Mouse (Mus musculus) lung, embryonic 15.5 days (tissue): ENCODE results near the gene Mgst2. TPM values are rescaled to one million over a fixed set of nuclear protein-coding genes. Genes with fewer than 3 reads are reported as not detected.

Source experiments
- ATAC-seq: fragments of 200-750 bp; cut with Nextera tagmentation; 2 replicates; pipeline ENCODE4 v1.8.0; 2017; ENCODE audit warnings: moderate number of reproducible peaks, borderline replicate concordance; ENCODE audit not compliant: low FRiP score, low TSS enrichment; ENCODE audit errors: extremely low read depth
- H3K27ac ChIP-seq: fragments of 300-500 bp; sonication (generic); 2 replicates; pipeline ENCODE4 v1.5.1; 2015; ENCODE audit warnings: moderate library complexity, mild to moderate bottlenecking, inconsistent platforms
- H3K27me3 ChIP-seq: fragments of 300-500 bp; sonication (generic); 2 replicates; pipeline ENCODE4 v1.6.1; 2015; ENCODE audit warnings: inconsistent platforms
- H3K36me3 ChIP-seq: fragments of 300-500 bp; sonication (generic); 2 replicates; pipeline ENCODE4 v1.6.1; 2015; ENCODE audit warnings: inconsistent platforms
- H3K4me1 ChIP-seq: fragments of 300-500 bp; sonication (generic); 2 replicates; pipeline ENCODE4 v1.6.1; 2015; ENCODE audit warnings: inconsistent platforms
- H3K4me2 ChIP-seq: fragments of 300-500 bp; sonication (generic); 2 replicates; pipeline ENCODE4 v1.6.1; 2015; ENCODE audit warnings: inconsistent platforms, mild to moderate bottlenecking, moderate library complexity
- H3K4me3 ChIP-seq: fragments of 300-500 bp; sonication (generic); 2 replicates; pipeline ENCODE4 v1.5.1; 2015; ENCODE audit warnings: mild to moderate bottlenecking, inconsistent platforms
- H3K9ac ChIP-seq: fragments of 300-500 bp; sonication (generic); 2 replicates; pipeline ENCODE4 v1.6.1; 2015; ENCODE audit warnings: inconsistent platforms
- H3K9me3 ChIP-seq: fragments of 300-500 bp; sonication (generic); 2 replicates; pipeline ENCODE4 v1.6.1; 2016; ENCODE audit warnings: inconsistent platforms
- WGBS: fragments of 180-500 bp; shearing (Covaris S2); methylation state at CpG from one replicate; pipeline ENCODE4 v1.1.7; 2015; 5-methylcytosine and 5-hydroxymethylcytosine counted together
- polyA plus RNA-seq: library from polyadenylated mRNA; unstranded; fragments of >200 nt; fragmentation: Nextera tagmentation; extraction: Ambion mirVana; gene quantifications from 2 replicates; pipeline ENCODE4 v1.2.1, GENCODE M21; 2015

Gene Mgst2
- polyA plus RNA-seq, 1 experiment from 2014 or later, result 3.2 TPM

- Histone ChIP-seq H3K36me3 (no peaks in the 10 kb centered on the region), H3K4me3 (no peak overlapping the region), H3K27me3 (no peaks in the 10 kb centered on the region), H3K27ac (peak overlapping the region; percentile 73), H3K4me2 (no peak overlapping the region), H3K9me3 (no peaks in the 10 kb centered on the region), H3K4me1 (peaks cover 40% of the 10 kb centered on the region), H3K9ac (no peak overlapping the region)
- WGBS, result 42% methylated on average over 3 of the region's 3 CpGs
- ATAC-seq, result no peak
Observed at GRCm38 (mm10) chr3:51727487-51727886, 67.3 kb downstream of the Mgst2 start.

DNA sequence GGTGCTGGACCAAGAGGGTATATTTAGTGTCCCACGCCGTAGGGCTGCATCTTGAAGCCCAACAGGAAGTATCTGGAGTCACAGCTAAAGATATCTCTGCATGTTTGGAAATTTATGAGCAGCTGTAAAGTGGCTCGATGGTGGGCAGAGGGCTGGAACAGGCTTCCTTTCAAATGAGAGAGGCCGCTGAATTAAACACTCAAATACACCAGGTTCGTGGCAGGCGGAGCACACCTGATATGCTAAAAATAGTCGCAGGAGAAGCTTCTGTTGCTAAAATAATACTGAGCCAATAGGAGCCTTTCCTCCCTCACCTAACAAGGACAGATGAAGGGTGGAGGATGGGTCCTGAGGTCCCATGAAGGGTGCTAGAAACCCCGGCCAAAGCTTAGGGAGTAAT is 67.8 kb downstream of the Mgst2 start:
- no peak overlapping the region for H3K4me3 ChIP-seq
- H3K9ac ChIP-seq, result no peak overlapping the region
- peak; percentile 53; the same call in 1 of the 2 replicates for ATAC-seq
- H3K27ac ChIP-seq, result peak overlapping the region; percentile 73
- H3K9me3 ChIP-seq, result no peaks in the 10 kb centered on the region
- 19% methylated on average over 8 of the region's 8 CpGs for WGBS
- H3K4me2 ChIP-seq, result peak overlapping the region; percentile 25; the same call in 1 of the 2 replicates
- H3K27me3 ChIP-seq, result no peaks in the 10 kb centered on the region
- H3K36me3 ChIP-seq, result no peaks in the 10 kb centered on the region
- H3K4me1 ChIP-seq, result peaks cover 45% of the 10 kb centered on the region

GRCm38 (mm10) chr3:51728456-51728855 is 68.3 kb downstream of the Mgst2 start:
- WGBS, result 35% methylated on average over 12 of the region's 12 CpGs
- no peak overlapping the region for H3K4me3 ChIP-seq
- H3K4me2 ChIP-seq, result peak overlapping the region; percentile 25
- no peaks in the 10 kb centered on the region for H3K36me3 ChIP-seq
- peak; percentile 71; the same call in 1 of the 2 replicates for ATAC-seq
- no peaks in the 10 kb centered on the region for H3K27me3 ChIP-seq
- no peak overlapping the region for H3K9ac ChIP-seq
- H3K27ac ChIP-seq, result peak overlapping the region; percentile 73; the same call in 1 of the 2 replicates
- no peaks in the 10 kb centered on the region for H3K9me3 ChIP-seq
- H3K4me1 ChIP-seq, result peaks cover 48% of the 10 kb centered on the region

- Histone ChIP-seq H3K9ac (no peak overlapping the region), H3K27ac (no peak overlapping the region)
- WGBS, result 71% methylated on average over 14 of the region's 14 CpGs
Observed at GRCm38 (mm10) chr3:51729109-51729918, 69.2 kb downstream of the Mgst2 start.

GRCm38 (mm10) chr3:51730662-51731061 is 70.5 kb downstream of the Mgst2 start:
- no peak overlapping the region for H3K4me3 ChIP-seq
- H3K9ac ChIP-seq, result no peak overlapping the region
- H3K27ac ChIP-seq, result no peak overlapping the region
- no peak overlapping the region for H3K4me2 ChIP-seq
- 84% methylated on average over 7 of the region's 7 CpGs for WGBS
- peaks cover 37% of the 10 kb centered on the region for H3K4me1 ChIP-seq
- H3K27me3 ChIP-seq, result no peaks in the 10 kb centered on the region
- no peak for ATAC-seq
- H3K36me3 ChIP-seq, result no peaks in the 10 kb centered on the region
- no peaks in the 10 kb centered on the region for H3K9me3 ChIP-seq

More at GRCm38 (mm10) chr3:51729109-51729918, 69.2 kb downstream of the Mgst2 start:
- Histone ChIP-seq H3K36me3 (no peaks in the 10 kb centered on the region), H3K4me2 (no peak overlapping the region), H3K4me1 (peaks cover 47% of the 10 kb centered on the region), H3K9me3 (no peaks in the 10 kb centered on the region), H3K4me3 (no peak overlapping the region), H3K27me3 (no peaks in the 10 kb centered on the region)
- ATAC-seq, result 0 out of 2 replicates have a peak, but pooled peaks have one; percentile 9

- 87% methylated on average over 16 of the region's 16 CpGs for WGBS
- ATAC-seq, result no peak
Observed at GRCm38 (mm10) chr3:51731949-51732636, 71.9 kb downstream of the Mgst2 start.

More at GRCm38 (mm10) chr3:51731949-51732636, 71.9 kb downstream of the Mgst2 start:
- H3K4me1 ChIP-seq, result peaks cover 34% of the 10 kb centered on the region
- H3K27ac ChIP-seq, result no peak overlapping the region
- H3K4me2 ChIP-seq, result no peak overlapping the region
- H3K9ac ChIP-seq, result no peak overlapping the region
- no peaks in the 10 kb centered on the region for H3K9me3 ChIP-seq
- no peak overlapping the region for H3K4me3 ChIP-seq
- no peaks in the 10 kb centered on the region for H3K27me3 ChIP-seq
- no peaks in the 10 kb centered on the region for H3K36me3 ChIP-seq

Other genes starting within 250 kb of the Mgst2 start
- gene Naa15, start 245.2 kb upstream of the Mgst2 start, polyA plus RNA-seq, result 45.5 and 46.3 TPM in 2 replicates
- 24.3 and 24.5 TPM in 2 replicates for gene Rab33b, start 176.4 kb upstream of the Mgst2 start, polyA plus RNA-seq
- 3.2 and 4.2 TPM in 2 replicates for gene Setd7, start 99.5 kb upstream of the Mgst2 start, polyA plus RNA-seq